Mouse (Mus musculus): ENCODE results near the gene Polr3g.
"Not testable (repeated sequence)": the region's sequence is repeated elsewhere in the genome, so short reads cannot be mapped to it uniquely, and the experiment has no call there.

The Polr3g gene

GRCm38 (mm10) chr13:81689587-81689986, 21.2 kb downstream of the Polr3g start:
- DNase-seq (ENCODE audit: low spot score in 2 of 2): no peak

GRCm38 (mm10) chr13:81684884-81685283, 25.9 kb downstream of the Polr3g start:
- no peak for DNase-seq (ENCODE audit: low spot score in 2 of 2)

- DNase-seq (ENCODE audit: low spot score in 2 of 2): no peak
Observed at GRCm38 (mm10) chr13:81684258-81684657, 26.6 kb downstream of the Polr3g start.

GRCm38 (mm10) chr13:81683107-81683506, 27.7 kb downstream of the Polr3g start:
- DNase-seq (ENCODE audit: low spot score in 2 of 2): no peak

- no peak for DNase-seq (ENCODE audit: low spot score in 2 of 2)
Observed at GRCm38 (mm10) chr13:81675333-81675732, 35.5 kb downstream of the Polr3g start.

- no peak for DNase-seq (ENCODE audit: low spot score in 2 of 2)
Observed at GRCm38 (mm10) chr13:81667713-81668112, 43.1 kb downstream of the Polr3g start.

GRCm38 (mm10) chr13:81664331-81664698, 46.5 kb downstream of the Polr3g start:
- no peak for DNase-seq (ENCODE audit: low spot score in 2 of 2)

GRCm38 (mm10) chr13:81663566-81664330, 47.1 kb downstream of the Polr3g start:
- no peak for DNase-seq (ENCODE audit: low spot score in 2 of 2)

GRCm38 (mm10) chr13:81658053-81658752, 52.6 kb downstream of the Polr3g start:
- DNase-seq (ENCODE audit: low spot score in 2 of 2): no peak

- DNase-seq (ENCODE audit: low spot score in 2 of 2): peak; percentile 77 to 94
Observed at GRCm38 (mm10) chr13:81657351-81658052, 53.3 kb downstream of the Polr3g start, which contains the start of gene Lysmd3. Lysmd3 (plus strand) TSS chr13:81657663.

GRCm38 (mm10) chr13:81657008-81657350, 53.8 kb downstream of the Polr3g start:
- DNase-seq (ENCODE audit: low spot score in 2 of 2): no peak

GRCm38 (mm10) chr13:81656091-81656850, 54.5 kb downstream of the Polr3g start:
- DNase-seq (ENCODE audit: low spot score in 2 of 2): no peak

GRCm38 (mm10) chr13:81650382-81650781, 60.4 kb downstream of the Polr3g start:
- not testable (repeated sequence) for DNase-seq (ENCODE audit: low spot score in 2 of 2)

- DNase-seq (ENCODE audit: low spot score in 2 of 2): no peak
Observed at GRCm38 (mm10) chr13:81646348-81646747, 64.5 kb downstream of the Polr3g start.

- no peak for DNase-seq (ENCODE audit: low spot score in 2 of 2)
Observed at GRCm38 (mm10) chr13:81644047-81644565, 66.7 kb downstream of the Polr3g start.

GRCm38 (mm10) chr13:81642491-81643149, 68.2 kb downstream of the Polr3g start:
- no peak for DNase-seq (ENCODE audit: low spot score in 2 of 2)

GRCm38 (mm10) chr13:81641289-81642045, 69.3 kb downstream of the Polr3g start:
- DNase-seq (ENCODE audit: low spot score in 2 of 2): peak in 1 of 2 experiments; percentile 51

- DNase-seq (ENCODE audit: low spot score in 2 of 2): no peak
Observed at GRCm38 (mm10) chr13:81640881-81641280, 69.9 kb downstream of the Polr3g start.

GRCm38 (mm10) chr13:81639624-81640023, 71.2 kb downstream of the Polr3g start:
- no peak for DNase-seq (ENCODE audit: low spot score in 2 of 2)

GRCm38 (mm10) chr13:81632720-81633415, 77.9 kb downstream of the Polr3g start, which contains the start of gene Adgrv1:
Adgrv1 (minus strand) TSS chr13:81633154.
- peak; percentile 57 to 79 for DNase-seq (ENCODE audit: low spot score in 2 of 2)
